Mouse (Mus musculus) liver, embryonic 16.5 days (tissue): ENCODE results near the gene Atp5e. TPM values are rescaled to one million over a fixed set of nuclear protein-coding genes. Genes with fewer than 3 reads are reported as not detected.

Experiments used
- ATAC-seq: fragments of 200-750 bp; cut with Nextera tagmentation; 2 replicates; pipeline ENCODE4 v1.8.0; 2017; ENCODE audit warnings: low read depth, mild to moderate bottlenecking, moderate number of reproducible peaks, moderate library complexity
- H3K27ac ChIP-seq: fragments of 300-500 bp; sonication (generic); 2 replicates; pipeline ENCODE4 v1.5.1; 2014; ENCODE audit warnings: mild to moderate bottlenecking, low read length
- H3K27me3 ChIP-seq: fragments of 300-500 bp; sonication (generic); 2 replicates; pipeline ENCODE4 v1.6.1; 2014; ENCODE audit warnings: low read depth, low read length, mixed read lengths; ENCODE audit not compliant: control insufficient read depth, insufficient read depth
- H3K36me3 ChIP-seq: fragments of 300-500 bp; sonication (generic); 2 replicates; pipeline ENCODE4 v1.6.1; 2014; ENCODE audit warnings: mild to moderate bottlenecking; ENCODE audit not compliant: control insufficient read depth, insufficient read depth
- H3K4me1 ChIP-seq: fragments of 300-500 bp; sonication (generic); 2 replicates; pipeline ENCODE4 v1.6.1; 2014; ENCODE audit warnings: low read depth, low read length, mixed read lengths; ENCODE audit not compliant: control insufficient read depth
- H3K4me2 ChIP-seq: fragments of 300-500 bp; sonication (generic); 2 replicates; pipeline ENCODE4 v1.6.1; 2014; ENCODE audit warnings: low read depth, low read length, mixed read lengths
- H3K4me3 ChIP-seq: fragments of 300-500 bp; sonication (generic); 2 replicates; pipeline ENCODE4 v1.5.1; 2014; ENCODE audit warnings: low read depth, mild to moderate bottlenecking, low read length
- H3K9ac ChIP-seq: fragments of 300-500 bp; sonication (generic); 2 replicates; pipeline ENCODE4 v1.6.1; 2014; ENCODE audit warnings: low read depth, low read length
- H3K9me3 ChIP-seq: fragments of 300-500 bp; sonication (generic); replicated peaks from 2 replicates; pipeline ENCODE4 v1.6.1; 2016; ENCODE audit warnings: low read length; ENCODE audit not compliant: control insufficient read depth
- WGBS: fragments of 180-500 bp; shearing (Covaris S2); extraction: QIAGEN DNeasy Blood & Tissue Kit; methylation state at CpG from one replicate; pipeline ENCODE4 v1.1.7; 2014; ENCODE audit not compliant: insufficient replicate concordance; 5-methylcytosine and 5-hydroxymethylcytosine counted together
- polyA plus RNA-seq: library from polyadenylated mRNA; unstranded; fragments of >200 nt; fragmentation: Nextera tagmentation; extraction: Ambion mirVana; gene quantifications from 2 replicates; pipeline ENCODE4 v1.2.1, GENCODE M21; 2015

The Atp5e gene
- polyA plus RNA-seq, 1 experiment from 2014 or later, result 366 TPM

DNA sequence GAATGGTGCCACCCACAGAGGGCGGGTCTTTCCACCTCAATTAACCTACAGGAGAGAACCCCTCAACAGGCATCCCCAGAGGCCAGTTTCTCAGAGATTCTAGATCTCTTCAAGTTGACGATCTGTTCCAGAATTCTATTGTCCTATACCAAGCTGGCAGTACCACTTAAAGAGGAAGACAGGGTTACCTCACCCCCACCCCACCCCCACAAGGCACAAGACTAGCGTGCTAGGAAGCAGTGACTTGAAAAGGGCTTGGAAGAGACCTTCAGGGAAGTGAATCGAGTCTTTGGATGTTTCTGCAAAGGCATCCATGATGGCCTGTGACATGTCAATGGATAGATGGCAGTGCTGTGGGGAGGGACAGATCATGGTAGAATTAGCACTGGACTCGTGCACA is 14.8 kb upstream of the Atp5e start:
- H3K9ac ChIP-seq, result no peak overlapping the region
- no peaks in the 10 kb centered on the region for H3K27me3 ChIP-seq
- no peak overlapping the region for H3K27ac ChIP-seq
- H3K4me1 ChIP-seq, result peaks cover under 1% of the 10 kb centered on the region
- H3K4me3 ChIP-seq, result no peak overlapping the region
- H3K36me3 ChIP-seq, result no peaks in the 10 kb centered on the region
- WGBS, result 53% methylated on average over 5 of the region's 5 CpGs
- H3K4me2 ChIP-seq, result no peak overlapping the region
- no peaks in the 10 kb centered on the region for H3K9me3 ChIP-seq
- no peak for ATAC-seq

DNA sequence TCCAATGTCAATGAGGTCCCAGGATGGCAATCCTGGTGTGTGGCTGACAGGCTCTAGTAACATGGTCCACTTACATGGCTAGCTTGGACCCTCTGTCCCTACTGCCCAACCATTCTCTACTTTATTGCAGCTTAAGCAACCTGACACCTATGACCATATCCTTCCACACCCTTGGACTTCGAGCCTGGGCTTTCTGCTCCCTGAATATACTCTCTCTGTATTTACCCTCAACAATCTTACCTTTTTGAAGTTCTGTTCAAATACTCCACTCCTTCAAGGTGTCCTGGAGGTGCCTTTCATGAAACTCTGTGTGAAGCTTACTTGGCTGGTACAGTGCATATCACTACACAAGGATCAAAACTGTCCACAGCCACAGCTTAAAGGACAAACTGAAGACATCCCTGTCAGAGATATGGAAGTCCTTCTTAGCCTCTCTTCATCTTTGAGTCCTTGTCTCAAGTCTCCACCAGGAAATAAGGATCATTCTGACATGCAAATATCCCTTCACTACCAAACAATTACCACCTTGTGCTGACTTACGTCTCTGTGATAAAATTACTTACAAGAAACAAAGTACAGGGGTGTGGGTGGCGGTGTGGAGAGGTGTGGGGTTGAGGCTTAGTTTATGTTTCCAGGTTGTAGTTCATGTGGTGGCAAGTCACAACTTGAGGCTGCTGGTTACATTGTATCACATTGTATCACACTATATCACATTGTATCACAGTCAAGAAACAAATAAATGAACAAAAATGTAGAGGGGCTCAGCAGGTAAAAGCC is 13.8 kb upstream of the Atp5e start:
- no peak overlapping the region for H3K4me2 ChIP-seq
- no peaks in the 10 kb centered on the region for H3K36me3 ChIP-seq
- no peaks in the 10 kb centered on the region for H3K27me3 ChIP-seq
- H3K9ac ChIP-seq, result no peak overlapping the region
- no peak overlapping the region for H3K27ac ChIP-seq
- H3K9me3 ChIP-seq, result no peaks in the 10 kb centered on the region
- peaks cover 7% of the 10 kb centered on the region for H3K4me1 ChIP-seq
- WGBS, result 65% methylated on average over 3 of the region's 3 CpGs
- no peak overlapping the region for H3K4me3 ChIP-seq
- no peak for ATAC-seq

DNA sequence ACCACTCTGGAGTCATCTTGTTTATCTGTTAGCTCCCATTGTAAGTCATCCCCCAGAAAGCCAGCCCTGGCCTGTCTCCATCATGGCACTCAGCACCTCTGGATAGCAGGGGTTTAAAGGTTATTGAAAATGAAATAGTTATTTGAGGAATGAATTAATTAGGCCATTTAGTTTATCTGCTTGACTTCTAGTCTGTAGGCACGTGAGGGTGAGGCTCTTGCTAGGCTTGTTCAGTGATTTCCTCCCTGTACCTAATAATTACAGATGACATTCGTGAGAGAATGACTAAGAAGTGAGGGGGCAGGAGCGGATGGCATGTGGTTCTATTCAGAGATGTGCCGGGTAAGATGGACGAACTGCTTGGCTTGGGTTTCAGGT is 9.6 kb upstream of the Atp5e start:
- Histone ChIP-seq H3K9me3 (no peaks in the 10 kb centered on the region), H3K27me3 (no peaks in the 10 kb centered on the region), H3K4me2 (peak overlapping the region; percentile 96), H3K27ac (peak overlapping the region; percentile 95), H3K9ac (peak overlapping the region; percentile 73), H3K36me3 (peaks cover 14% of the 10 kb centered on the region), H3K4me3 (peak overlapping the region; percentile 88), H3K4me1 (peaks cover 32% of the 10 kb centered on the region)
- ATAC-seq, result no peak
- WGBS, result 85% methylated on average over 5 of the region's 5 CpGs

DNA sequence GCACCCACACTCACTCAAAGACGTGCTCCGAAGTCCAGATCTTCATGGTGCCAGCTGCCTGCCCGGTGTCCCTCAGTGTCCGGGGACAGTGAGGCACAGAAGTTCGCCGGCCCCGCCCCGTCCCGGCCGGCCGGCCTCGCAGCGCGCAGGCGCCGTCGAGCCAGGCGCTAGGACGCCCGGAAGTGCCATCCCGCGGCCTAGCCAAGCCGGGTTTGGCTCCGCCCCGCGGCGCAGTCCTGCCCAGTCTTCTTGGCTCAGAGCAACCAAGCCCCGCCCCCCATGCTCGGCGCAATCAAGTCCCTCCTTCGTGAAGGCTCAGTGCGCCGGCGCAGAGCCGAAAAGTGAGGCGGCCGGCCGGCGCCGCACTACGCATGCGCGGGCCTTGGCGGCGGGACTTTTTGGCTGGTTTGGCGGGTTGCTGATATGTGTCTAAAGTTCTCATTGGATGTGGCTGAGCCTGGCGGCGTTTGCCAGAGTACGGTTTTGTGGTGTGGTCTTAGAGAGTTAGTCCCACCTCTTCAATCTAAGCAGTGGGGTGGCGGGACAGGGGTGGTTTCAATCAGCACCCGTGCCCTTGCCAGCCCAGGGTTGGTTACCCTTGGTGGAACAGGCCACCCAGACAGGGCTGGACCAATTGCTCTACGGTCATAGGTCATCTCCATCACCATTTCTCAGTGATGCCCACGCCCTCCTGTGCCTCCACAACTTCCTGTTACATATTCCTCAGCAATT is 9.1 kb upstream of the Atp5e start, which contains the start of gene Prelid3b:
Prelid3b (minus strand) TSS at position 264 of the 732 bp plus-strand sequence.
- under 1% methylated on average over 53 of the region's 53 CpGs for WGBS
- H3K9ac ChIP-seq, result peak within 1 kb of the TSS; percentile 95
- H3K27ac ChIP-seq, result peak within 1 kb of the TSS; percentile 95
- H3K4me3 ChIP-seq, result peak within 1 kb of the TSS; percentile 88
- peak within 1 kb of the TSS; percentile 96 for H3K4me2 ChIP-seq
- peaks cover 32% of the 10 kb centered on the region for H3K4me1 ChIP-seq
- peak; percentile 95 for ATAC-seq
- H3K36me3 ChIP-seq, result peaks cover 14% of the 10 kb centered on the region
- H3K9me3 ChIP-seq, result no peaks in the 10 kb centered on the region
- no peaks in the 10 kb centered on the region for H3K27me3 ChIP-seq

DNA sequence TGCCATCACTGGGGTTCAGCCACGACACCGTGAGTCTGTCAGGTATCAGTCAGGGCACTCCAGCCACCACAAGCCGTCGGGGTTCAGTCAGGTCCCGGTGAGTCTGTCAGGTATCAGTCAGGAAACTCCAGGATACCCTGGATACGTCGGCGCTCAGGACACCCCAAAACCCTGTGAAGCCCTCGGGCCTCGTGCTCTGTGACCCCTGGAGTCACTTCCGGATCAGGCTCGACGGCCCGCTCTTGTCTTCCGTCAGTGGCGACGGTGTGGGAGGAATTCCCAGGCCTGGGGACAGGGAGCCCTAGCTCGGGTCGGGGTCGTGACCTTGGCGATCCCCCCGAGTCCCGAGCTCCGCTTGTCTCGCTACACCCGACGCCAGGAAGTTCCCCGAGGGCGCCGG is 8.5 kb upstream of the Atp5e start:
- H3K9me3 ChIP-seq, result no peaks in the 10 kb centered on the region
- peak; percentile 9 for ATAC-seq
- peaks cover 32% of the 10 kb centered on the region for H3K4me1 ChIP-seq
- peak overlapping the region; percentile 92 for H3K27ac ChIP-seq
- 3% methylated on average over 30 of the region's 30 CpGs for WGBS
- peaks cover 14% of the 10 kb centered on the region for H3K36me3 ChIP-seq
- H3K9ac ChIP-seq, result peak overlapping the region; percentile 95
- H3K4me3 ChIP-seq, result peak overlapping the region; percentile 88
- no peaks in the 10 kb centered on the region for H3K27me3 ChIP-seq
- H3K4me2 ChIP-seq, result peak overlapping the region; percentile 82

DNA sequence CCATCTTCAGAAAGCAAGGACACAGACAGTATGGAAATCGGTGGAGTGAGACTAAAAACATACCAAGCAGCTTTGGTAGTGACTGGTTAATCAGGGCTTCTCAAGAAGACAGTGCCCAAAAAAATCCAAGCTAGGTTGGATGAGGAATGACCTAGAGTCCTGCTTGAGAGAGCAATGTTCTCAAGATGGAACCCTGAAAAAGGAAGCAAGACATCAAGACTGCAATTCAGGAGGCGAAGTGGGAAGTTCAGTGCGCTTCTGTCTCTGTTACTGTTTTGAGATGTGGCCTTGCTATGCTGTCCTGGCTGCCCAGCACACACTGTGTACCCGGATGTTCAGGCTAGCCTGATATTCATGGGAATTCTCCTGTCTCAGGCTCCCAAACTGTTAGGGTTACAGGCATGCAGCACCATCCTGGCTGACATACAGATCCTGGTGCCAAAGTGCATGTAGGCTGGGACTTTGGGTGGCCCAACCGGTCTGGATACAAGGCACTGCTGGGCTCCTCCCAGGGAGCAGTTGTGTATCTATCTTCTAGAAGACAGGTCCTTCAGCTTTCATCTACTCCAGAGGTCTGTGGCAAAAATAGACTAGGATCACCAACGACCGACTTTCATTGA is 7.0 kb upstream of the Atp5e start:
- no peaks in the 10 kb centered on the region for H3K9me3 ChIP-seq
- H3K27ac ChIP-seq, result peak overlapping the region; percentile 6
- ATAC-seq, result no peak
- no peaks in the 10 kb centered on the region for H3K27me3 ChIP-seq
- H3K4me1 ChIP-seq, result peaks cover 32% of the 10 kb centered on the region
- peaks cover 27% of the 10 kb centered on the region for H3K36me3 ChIP-seq
- 76% methylated on average over 7 of the region's 7 CpGs for WGBS
- H3K4me3 ChIP-seq, result peak overlapping the region; percentile 88
- no peak overlapping the region; the same call in 1 of the 2 replicates for H3K9ac ChIP-seq
- peak overlapping the region; percentile 82 for H3K4me2 ChIP-seq

DNA sequence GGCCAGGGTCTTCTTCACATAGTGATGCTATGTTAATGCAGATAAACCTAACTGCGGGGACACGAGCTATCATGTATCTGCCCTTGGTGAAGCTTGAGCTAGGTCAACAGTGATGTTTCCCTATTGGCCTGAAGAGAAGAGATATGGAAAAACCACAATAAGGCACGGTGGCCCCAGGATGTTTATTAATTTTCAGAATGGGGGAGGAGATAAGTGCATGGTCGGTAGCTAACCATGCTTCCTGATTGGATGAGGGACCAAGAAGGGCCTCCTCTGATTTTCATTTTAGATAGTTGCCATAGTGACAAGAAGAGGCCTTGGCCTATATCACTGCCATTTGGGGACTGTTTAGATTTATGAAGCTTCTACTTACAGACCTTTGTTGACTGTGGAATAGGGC is 6.4 kb upstream of the Atp5e start:
- Histone ChIP-seq H3K4me1 (peaks cover 32% of the 10 kb centered on the region), H3K36me3 (peaks cover 32% of the 10 kb centered on the region), H3K4me2 (peak overlapping the region; percentile 82; the same call in 1 of the 2 replicates), H3K4me3 (no peak overlapping the region), H3K9ac (no peak overlapping the region), H3K9me3 (no peaks in the 10 kb centered on the region), H3K27me3 (no peaks in the 10 kb centered on the region), H3K27ac (0 out of 2 replicates have a peak overlapping the region, but pooled peaks have one; percentile 42)
- no peak for ATAC-seq
- 24% methylated on average over 4 of the region's 4 CpGs for WGBS

DNA sequence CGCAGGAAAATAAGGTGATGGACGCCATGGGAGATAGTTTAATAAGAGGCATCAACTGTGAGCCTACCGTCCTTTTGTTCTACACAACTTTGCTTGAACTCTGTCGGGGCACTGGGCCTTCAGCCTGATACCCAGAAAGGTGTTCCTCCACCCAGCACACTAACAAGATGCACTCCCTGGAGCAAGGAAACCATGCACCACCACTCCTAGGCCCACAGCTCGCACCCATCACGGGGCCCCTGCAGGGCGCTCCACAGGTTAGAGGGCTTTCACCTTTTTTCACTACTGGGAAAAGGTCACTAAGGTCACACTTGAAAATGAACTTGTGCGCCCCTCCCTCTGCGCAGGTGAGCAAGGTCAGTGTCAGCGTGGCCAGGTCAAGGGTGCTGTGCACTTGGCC is 535 bp downstream of the Atp5e start:
- H3K36me3 ChIP-seq, result peaks cover 44% of the 10 kb centered on the region
- peak overlapping the region; percentile 92 for H3K4me2 ChIP-seq
- H3K27me3 ChIP-seq, result no peaks in the 10 kb centered on the region
- peak overlapping the region; percentile 67 for H3K27ac ChIP-seq
- WGBS, result 26% methylated on average over 10 of the region's 10 CpGs
- peak; percentile 2; the same call in 1 of the 2 replicates for ATAC-seq
- H3K9ac ChIP-seq, result peak overlapping the region; percentile 77
- peaks cover 13% of the 10 kb centered on the region for H3K4me1 ChIP-seq
- peak overlapping the region; percentile 75 for H3K4me3 ChIP-seq
- H3K9me3 ChIP-seq, result no peaks in the 10 kb centered on the region
